Mouse (Mus musculus) lung, postnatal 36 days (tissue): ENCODE results near the gene Cep63.
A peak's percentile ranks its signal among the peaks of the same experiment; 100 is the strongest.

ENCODE experiments used
- DNase-seq: peaks from one replicate; pipeline ENCODE4 v3.0.0; 2022; ENCODE audit warnings: mixed read lengths

Gene Cep63

GRCm38 (mm10) chr9:102629052-102629451 is 2.7 kb upstream of the Cep63 start:
- DNase-seq, result no peak

- DNase-seq, result peak; percentile 55
Measured at GRCm38 (mm10) chr9:102627442-102627841, 1.1 kb upstream of the Cep63 start.

GRCm38 (mm10) chr9:102626839-102627225 is 498 bp upstream of the Cep63 start:
- no peak for DNase-seq

- DNase-seq, result peak; percentile 44
Measured at GRCm38 (mm10) chr9:102625401-102625982, 842 bp downstream of the Cep63 start.

- peak; percentile 51 for DNase-seq
Measured at GRCm38 (mm10) chr9:102623581-102623980, 2.8 kb downstream of the Cep63 start.

- DNase-seq, result no peak
Measured at GRCm38 (mm10) chr9:102622876-102623275, 3.5 kb downstream of the Cep63 start.

GRCm38 (mm10) chr9:102622192-102622857 is 4.0 kb downstream of the Cep63 start:
- DNase-seq, result peak; percentile 78

GRCm38 (mm10) chr9:102621385-102621784 is 4.9 kb downstream of the Cep63 start:
- no peak for DNase-seq

- DNase-seq, result peak; percentile 33
Measured at GRCm38 (mm10) chr9:102616267-102616666, 10.1 kb downstream of the Cep63 start.

GRCm38 (mm10) chr9:102615071-102615470 is 11.3 kb downstream of the Cep63 start:
- DNase-seq, result no peak

- no peak for DNase-seq
Measured at GRCm38 (mm10) chr9:102609221-102609620, 17.1 kb downstream of the Cep63 start.

- DNase-seq, result no peak
Measured at GRCm38 (mm10) chr9:102607471-102607870, 18.9 kb downstream of the Cep63 start.

GRCm38 (mm10) chr9:102605162-102605561 is 21.2 kb downstream of the Cep63 start:
- no peak for DNase-seq

- no peak for DNase-seq
Measured at GRCm38 (mm10) chr9:102601666-102602065, 24.7 kb downstream of the Cep63 start.

GRCm38 (mm10) chr9:102601187-102601586 is 25.1 kb downstream of the Cep63 start:
- DNase-seq, result no peak

- DNase-seq, result no peak
Measured at GRCm38 (mm10) chr9:102595662-102596436, 30.5 kb downstream of the Cep63 start.

- DNase-seq, result no peak
Measured at GRCm38 (mm10) chr9:102594667-102595393, 31.5 kb downstream of the Cep63 start.

- no peak for DNase-seq
Measured at GRCm38 (mm10) chr9:102587347-102587746, 39.0 kb downstream of the Cep63 start.

- no peak for DNase-seq
Measured at GRCm38 (mm10) chr9:102581921-102582469, 44.3 kb downstream of the Cep63 start.

- peak; percentile 35 for DNase-seq
Measured at GRCm38 (mm10) chr9:102577480-102577879, 48.9 kb downstream of the Cep63 start.

- DNase-seq, result peak; percentile 12
Measured at GRCm38 (mm10) chr9:102572888-102573287, 53.4 kb downstream of the Cep63 start.

- no peak for DNase-seq
Measured at GRCm38 (mm10) chr9:102558463-102558862, 67.9 kb downstream of the Cep63 start.

GRCm38 (mm10) chr9:102553781-102554180 is 72.6 kb downstream of the Cep63 start:
- DNase-seq, result no peak
